Mouse (Mus musculus) G1E-ER4 (cell line): ENCODE data around the gene Ubiad1. TPM values are rescaled to one million over a fixed set of nuclear protein-coding genes. Genes with fewer than 3 reads are reported as not detected.

Experiments used
- GATA1 ChIP-seq: IDR thresholded peaks from one replicate; pipeline ENCODE4 v1.8.0; 2012; ENCODE audit warnings: low read length, inconsistent platforms
- polyA plus RNA-seq: library from polyadenylated mRNA; stranded (reverse); fragments of >175 nt; gene quantifications from 2 replicates; pipeline ENCODE4 v1.2.3, GENCODE M21; 2012

Gene Ubiad1
- polyA plus RNA-seq, 1 experiment, result 32.9 TPM

DNA sequence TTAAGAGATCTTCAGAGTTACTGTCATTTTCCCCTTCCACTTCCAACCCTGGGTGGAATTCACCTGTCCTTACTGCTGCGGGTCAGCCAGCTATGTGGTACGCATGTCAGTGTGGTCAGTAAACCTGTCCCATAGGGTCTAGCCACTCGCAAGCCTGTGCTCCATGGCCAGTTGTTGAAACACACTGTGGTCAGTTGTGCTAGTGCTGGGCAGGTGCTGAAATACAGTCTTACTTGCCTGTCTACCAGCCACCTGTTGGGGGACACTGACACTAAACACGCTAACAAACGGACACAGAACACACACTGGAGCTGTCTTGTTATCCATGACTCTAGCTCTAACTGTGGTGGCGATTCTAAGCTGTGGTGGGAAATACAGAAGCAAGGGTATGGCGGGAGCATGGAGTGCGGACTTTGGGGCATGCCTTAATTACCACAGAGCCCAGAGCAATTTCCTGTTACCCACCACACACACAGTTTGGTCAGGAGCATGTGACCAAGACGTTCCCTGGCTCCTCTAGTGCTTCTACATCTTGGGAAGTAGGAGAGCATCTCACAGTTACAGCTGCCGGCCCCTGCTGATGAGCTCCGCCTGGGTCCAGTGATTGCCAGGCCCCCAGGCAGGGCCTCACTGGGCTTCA lies 13.6 kb downstream of the Ubiad1 start:
- no peak for TF ChIP-seq GATA1

DNA sequence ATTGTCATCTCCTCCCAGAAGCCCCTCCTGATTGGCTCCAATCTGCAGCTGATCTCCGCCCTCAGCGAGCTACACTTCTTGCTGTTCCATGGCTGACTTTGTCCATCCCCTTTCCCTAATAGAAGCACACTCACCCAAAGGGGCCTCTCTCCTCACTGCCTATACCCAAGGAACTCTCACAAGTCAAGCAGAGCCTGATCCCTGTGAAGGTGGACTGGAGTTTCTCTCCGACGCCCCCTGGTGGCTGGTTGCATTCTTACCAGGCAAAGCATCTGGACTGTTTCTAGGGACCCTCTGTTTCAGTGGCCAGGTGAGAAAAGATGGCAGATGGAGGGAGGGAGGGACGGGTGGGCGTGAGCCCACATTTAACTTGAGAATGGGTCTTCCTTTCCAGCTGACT lies 14.9 kb downstream of the Ubiad1 start:
- TF ChIP-seq GATA1, result no peak

DNA sequence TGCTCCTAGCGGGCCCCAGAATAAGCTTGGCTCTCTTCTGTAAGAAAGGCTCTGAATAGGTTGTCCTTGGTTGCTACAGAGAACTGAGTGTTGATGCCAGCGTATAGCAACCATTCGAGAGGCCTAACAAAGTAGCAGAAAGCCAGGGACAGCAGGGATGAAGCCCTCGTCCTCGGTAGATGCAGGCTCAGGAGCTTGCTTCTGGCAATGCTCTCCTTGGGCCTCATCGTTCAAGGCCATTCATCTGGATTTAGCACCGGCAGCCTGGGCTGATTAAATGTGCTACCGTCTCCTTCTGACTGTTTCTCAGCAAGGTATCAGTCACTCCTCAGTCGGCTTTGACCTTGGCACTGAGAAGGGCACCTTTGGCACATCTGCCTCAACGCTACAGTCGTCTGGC lies 15.4 kb downstream of the Ubiad1 start:
- no peak for TF ChIP-seq GATA1

DNA sequence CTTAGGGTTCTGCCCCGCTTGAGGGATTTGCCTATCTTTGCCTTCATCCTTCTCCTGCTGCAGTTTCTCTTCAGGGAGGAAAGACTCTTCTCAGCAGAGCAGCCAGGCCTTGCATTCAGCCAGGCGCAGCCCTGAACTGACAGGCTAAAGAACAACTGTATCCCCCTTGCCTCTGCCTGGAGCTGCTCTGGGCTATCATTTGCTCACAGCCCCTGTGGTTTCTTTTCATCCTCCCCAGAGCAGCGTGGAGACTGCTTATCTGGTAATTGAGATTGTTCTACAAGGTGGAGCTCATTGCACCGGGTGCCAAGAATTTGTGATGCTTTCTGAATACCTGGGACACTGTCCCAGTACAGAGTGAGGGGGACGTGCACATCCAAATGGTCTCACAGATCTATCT lies 16.0 kb downstream of the Ubiad1 start:
- no peak for TF ChIP-seq GATA1

DNA sequence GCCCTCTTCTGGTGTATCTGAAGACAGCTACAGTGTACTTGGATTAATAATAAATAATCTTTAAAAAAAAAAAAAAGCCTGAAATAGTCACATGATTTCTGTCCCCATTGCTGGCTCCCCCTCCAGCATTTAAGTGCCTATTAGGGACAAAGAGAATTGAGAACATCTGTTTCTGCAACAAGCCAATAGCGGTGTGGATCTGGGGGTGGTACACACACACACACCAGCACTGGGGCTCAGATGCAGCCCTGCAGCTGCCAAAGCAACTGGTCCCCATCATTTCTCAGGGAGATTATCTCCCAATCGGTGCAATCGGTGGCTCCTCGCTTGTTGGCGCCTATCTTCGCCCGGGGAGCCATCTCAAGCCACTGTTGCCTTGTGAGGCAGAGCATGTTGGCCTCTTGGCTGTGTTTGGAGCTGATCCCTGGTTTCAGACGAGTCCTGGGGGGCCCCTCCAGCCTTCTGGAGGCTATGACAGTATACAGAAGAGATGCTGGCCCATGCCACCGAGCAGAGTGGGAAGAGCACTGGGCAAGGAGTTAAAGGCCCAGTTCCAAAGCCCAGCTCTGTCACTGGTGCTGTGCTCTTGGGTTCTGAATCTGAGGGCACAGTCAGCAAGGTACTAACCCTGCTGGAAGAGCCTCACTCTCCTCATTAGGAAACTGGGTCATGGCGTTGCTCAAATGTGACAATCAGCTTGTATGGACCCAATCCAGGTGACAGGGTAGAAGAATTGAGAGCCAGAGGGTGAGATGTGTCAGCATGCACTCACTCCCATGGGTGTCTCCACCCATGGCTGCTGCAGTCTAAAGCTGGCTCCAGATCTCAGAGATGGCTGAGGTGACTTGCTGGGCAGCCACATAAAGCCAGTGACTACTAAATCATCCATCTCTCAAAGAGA lies 17.4 kb downstream of the Ubiad1 start:
- no peak for TF ChIP-seq GATA1

DNA sequence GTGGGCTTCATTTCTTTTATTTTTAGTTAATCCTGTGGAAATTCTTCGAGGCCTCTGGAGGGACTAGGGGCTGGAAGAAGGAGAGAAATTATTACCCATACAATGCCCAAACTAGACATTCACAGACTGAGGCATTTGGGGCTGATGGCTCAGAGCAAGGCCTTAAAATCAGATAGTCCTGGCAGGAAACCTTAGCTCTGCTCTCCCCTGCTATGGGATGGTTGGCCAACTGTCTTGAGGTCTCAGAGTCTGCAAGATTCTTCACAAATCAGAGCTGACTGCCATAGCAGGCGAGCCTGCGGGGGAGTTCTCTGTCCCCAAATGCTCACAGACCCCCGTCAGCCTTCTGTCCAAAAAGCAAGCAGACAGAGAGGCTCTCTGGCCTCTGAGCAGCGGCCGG lies 27.0 kb downstream of the Ubiad1 start:
- no peak for TF ChIP-seq GATA1

DNA sequence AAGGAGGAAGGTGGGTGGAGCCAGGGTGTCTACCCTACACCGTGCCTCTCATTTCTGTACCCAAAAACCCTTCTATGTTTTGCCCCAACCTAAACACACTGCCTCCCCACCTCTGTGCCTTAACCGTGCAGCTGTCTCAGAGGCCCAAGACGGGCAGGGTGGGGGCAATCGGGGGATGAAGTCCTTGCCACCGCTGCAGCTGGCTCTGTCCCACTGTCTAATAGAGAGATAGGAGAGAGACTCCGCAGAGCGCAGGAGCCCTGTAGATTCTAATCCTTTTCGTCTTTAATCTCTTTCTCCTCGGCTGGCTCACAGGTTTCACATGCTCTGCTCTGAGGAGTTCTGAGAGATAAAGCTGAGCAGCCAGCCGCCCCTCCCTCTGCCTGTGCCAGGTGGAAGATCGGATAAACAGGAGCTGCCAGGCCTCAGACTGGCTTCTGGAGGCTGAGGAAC lies 27.5 kb downstream of the Ubiad1 start:
- no peak for TF ChIP-seq GATA1

DNA sequence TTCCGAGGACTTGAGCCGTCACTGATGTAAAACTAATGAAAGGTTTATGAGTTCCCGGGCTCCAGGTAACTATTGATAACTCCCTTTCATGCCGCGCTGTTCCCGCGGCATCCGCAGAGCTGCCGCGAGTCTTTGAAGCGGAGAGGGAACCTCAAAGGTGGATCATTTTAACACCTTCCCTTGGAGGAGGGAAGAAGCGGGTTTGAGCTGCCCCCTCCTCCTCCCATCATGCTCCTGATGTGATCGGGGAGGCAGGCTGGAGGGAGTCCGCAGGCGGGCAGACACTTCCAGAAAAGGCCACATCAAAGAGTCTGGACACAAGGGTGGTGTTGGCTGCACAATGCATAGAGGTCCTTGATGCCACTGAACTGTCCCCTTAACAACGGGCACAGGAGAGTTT lies 29.0 kb downstream of the Ubiad1 start:
- no peak for TF ChIP-seq GATA1

DNA sequence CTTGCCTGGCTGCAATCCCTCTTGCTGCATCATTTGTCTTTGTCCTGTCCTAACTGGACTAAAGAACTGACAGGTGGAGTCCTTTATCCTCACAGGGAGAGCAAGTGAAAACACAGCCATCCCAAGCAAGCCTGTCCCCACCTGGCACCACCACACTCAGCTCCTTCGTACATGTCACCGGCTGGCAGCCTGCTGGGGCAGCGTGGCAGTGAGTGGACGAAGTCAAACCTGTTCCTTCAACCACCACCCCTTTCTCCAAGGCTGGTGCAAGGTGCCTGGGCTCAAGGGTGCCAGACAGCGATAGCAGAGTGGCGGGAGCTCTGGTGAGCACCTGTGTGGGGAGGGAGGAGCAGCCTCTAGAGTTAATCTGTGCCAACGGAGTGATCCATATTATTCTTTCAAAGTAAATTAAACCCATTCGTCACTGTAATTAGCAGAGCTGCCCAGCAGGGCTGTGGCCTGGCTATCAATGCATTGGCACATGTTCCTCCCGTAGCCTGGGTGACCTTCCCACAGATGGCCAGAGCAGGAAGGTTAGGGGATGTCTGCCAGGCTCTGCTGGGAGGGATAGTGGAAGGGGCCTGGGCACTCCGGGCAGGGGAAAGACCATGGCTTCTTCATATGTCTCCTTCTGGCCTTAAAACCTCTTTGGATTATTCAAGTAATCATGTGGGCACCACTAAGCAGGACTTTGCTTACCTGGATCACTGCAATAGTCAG lies 36.2 kb downstream of the Ubiad1 start:
- no peak for TF ChIP-seq GATA1

DNA sequence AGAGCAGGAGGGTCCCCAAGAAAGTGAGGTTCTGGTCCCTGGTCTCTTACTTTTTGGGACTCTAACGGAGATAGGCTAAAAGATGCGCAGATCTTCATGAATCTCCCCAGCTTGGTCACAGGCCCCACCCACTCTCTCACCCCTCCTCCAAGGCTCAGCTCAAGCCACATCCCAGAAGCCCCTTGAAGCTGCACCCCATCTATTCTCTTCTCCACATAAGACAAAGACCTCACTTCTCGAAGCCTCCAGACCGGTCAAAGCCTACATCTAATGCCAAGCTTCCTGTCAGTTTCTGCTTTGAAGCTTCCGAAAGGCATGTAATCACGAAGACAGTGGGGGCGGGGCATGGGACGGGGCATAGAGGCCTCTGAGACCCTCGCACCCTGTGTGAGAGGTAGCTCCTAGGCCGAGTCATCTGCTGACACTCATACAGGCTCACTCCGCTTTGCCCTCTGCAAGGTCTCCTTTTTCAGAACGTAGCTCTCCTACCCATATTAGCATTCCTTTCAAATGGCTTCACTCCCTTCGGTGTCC lies 39.2 kb downstream of the Ubiad1 start:
- no peak for TF ChIP-seq GATA1

DNA sequence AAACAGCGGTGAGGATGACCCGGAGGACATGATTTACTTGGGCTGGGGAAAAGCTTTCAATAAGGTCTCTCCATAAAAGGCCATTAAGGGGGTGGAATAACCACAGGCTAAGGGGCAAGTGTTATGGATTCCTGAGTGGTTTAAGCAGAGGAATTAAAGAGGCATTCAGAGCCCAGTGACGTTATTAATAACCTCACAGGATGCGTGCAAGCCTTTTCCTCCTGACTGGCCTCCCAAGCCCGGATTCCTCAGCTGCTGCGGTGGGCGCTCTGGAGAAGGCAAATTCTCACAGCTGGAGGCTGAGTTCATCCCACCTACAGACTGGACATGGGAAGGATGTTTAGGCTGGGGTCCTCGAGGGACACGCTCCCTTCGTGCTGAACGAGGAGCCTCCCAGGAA lies 39.8 kb downstream of the Ubiad1 start:
- no peak for TF ChIP-seq GATA1

DNA sequence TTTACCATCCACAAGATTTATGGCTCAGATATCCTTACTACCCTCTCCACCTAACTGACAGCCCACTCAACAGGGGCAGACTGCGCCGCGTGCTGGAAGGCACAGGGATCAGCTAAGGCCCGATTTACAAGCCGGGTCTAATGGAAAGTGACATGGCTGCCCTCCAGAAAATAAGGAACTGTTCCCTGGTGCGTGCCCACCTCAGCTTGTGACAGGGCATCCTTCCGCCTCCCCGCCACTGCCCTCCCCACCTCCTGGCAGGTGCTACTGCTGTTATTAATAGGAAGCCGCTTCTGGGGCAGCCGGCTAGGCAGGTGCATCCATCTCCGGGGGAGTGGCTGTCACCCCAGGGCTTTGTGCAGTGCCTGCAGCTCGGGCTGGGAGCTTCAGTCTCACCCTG lies 41.2 kb downstream of the Ubiad1 start:
- TF ChIP-seq GATA1, result no peak

DNA sequence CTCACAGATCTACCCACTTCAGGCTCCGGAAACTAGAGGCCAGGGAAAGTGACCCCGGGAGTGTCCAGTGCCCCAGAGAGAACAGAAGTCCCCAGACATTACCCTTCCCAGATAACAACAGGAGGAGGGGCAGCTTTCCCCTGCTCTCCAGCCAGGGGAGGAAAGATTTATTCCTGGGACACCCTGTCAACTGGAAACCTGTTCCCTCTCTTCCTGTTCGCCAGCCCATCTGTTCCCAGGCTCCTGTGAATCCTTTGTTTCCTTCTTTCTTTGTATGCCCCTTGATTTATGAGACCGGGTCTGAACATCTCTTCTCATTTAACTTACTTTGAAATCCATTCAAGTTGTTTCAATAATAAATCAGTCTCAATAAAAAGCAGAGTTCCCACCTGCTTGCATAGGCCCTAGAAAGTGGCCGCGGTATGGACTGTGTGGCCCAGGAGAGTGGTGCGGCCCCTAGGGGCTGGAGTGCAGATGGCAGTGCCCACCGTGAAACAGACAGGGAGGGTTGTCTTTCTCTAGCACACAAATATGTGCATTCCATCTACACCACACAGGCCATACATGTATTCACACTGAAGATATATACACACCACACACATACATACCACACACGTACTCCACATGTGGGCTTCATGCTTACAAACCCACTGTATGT lies 45.0 kb downstream of the Ubiad1 start:
- no peak for TF ChIP-seq GATA1

DNA sequence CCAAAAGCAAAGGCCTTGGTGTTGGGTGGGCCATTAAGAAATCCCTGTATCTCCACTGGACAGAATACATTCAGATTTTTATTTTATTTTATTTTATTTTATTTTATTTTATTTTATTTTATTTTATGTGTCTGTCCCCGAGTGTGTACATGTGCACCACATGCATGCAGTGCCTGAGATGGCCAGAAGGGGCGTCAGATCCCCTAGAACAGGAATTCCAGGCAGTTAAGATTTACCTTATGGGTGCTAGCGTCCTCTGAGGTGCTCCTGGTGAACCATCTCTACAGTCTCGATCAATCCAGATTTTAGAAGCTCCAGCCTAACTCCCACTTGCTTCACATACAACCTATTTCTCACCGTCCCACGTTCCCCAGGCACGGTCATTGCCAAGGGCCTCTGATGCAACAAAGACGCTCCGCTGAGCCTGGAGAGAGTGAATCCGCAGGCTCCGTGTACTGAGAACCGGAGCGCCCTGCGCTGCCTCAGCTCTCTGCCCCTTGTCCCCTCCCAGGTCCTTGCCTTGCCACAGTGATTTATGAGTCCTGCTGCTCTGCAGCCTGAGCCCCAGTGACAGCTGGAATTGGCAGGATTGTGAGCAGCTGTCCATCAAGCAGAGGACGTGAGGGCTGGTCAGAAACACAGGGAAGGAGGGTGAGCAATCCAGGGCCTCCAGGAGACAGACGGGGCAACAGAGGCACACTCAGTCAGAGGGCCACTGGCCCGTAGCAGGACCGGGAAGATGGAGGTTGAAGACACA lies 46.9 kb downstream of the Ubiad1 start:
- TF ChIP-seq GATA1, result no peak

DNA sequence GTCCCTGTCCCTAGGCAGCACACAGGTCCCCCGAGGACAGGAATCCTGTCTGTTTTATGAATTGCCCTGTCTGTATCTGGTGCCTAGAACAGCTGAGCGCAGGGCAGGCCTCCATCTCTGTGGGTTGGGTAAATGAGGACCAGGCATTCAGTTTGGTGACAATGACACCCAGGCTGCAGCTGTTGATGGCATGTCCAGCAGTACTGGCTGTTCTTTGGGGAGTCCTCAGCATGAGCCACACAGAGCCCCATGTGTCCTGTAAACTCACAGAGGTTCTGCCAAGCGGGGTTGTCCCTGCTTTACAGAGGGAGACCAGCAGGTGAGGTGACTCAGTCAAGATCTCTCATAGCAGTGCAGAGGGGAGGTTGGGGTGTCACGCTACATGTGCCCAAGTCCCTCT lies 47.5 kb downstream of the Ubiad1 start:
- no peak for TF ChIP-seq GATA1
